Mouse (Mus musculus): ENCODE measurements at regions not wholly inside any gene's neighbourhood (a gene's known extent, or its start where the extent isn't known, plus 50 kb on each side); places are given as distances from the start of the nearest gene placed in this dataset.

DNA sequence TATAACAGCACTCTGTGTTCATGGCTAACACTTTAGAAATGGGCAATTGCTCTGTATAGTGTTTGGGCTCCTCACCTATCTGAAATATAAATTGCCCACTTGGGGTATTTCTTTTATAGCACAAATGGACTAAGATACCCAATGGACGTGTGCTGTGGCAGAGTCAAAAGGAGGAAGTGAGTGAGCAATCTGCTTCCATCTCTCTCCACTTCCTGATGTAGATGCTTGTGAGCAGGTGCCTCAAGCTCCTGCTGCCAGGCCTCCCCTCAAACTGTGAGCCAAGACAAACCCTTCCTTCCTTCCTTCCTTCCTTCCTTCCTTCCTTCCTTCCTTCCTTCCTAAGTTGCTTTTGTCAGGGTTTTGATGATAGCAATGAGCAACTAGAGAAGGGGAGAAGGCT is 99.9 kb upstream of the Irf2bp2 start:
- no peak for TF ChIP-seq CTCF (IDR thresholded peaks at IDR 0.05; ENCODE audit: control insufficient read depth, insufficient read depth, low read length)
- TF ChIP-seq POLR2A (IDR thresholded peaks at IDR 0.05; ENCODE audit: borderline replicate concordance, control insufficient read depth, low read depth, low read length) = no peak

Data from bone marrow, adult 2 months (tissue).